Mouse (Mus musculus) G1E (cell line): ENCODE results near the gene Tmem229b.

Experiments used
- CTCF ChIP-seq: IDR thresholded peaks from 2 replicates; pipeline ENCODE4 v1.5.1; 2012; ENCODE audit warnings: low read depth, low read length, inconsistent platforms, mixed read lengths
- TAL1 ChIP-seq: conservative IDR thresholded peaks from 2 replicates; pipeline ENCODE4 v1.6.1; 2012; ENCODE audit warnings: low read depth, low read length, inconsistent platforms, mixed read lengths

DNA sequence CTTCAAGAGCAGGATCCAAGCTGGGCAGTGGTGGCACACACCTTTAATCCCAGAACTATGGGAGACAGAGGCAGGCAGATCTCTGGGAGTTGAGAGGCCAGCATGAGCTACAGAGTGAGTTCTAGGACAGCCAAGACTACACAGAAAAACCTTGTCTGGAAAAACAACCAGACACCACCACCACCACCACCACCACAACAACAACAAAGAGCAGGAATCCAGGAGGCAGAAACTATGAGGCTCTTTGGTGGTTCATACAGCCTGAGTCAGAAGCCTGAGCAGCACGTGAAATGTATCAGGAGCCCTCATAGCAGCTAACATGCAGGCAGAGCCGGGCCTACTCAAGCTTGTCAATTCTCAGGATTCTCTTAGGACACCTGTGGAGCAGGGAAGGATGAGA is 26.3 kb downstream of the Tmem229b start:
- TF ChIP-seq CTCF, result no peak
- TF ChIP-seq TAL1, result no peak
